ENCODE assay signal across 8 mouse cellular contexts in the genomic region with DNA sequence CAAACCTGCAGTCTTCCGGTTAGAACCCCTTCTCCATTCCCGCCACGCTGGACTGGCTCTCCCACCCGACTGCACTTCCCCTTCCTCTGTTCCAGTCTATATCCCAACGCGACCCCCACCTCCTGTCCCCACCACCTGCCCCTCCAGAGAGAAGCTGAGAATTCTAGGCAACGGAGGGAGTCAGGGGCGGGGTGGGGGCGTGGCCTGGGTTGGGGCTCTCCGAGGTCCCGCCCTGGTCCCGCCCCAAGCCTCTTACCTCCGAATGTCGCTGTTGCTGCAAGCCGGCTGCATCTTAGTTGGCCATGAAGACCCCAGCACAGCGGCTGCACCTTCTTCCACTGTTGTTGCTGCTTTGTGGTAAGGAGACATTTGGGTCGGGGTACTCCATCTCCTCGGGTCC. TPM values are rescaled to one million over a fixed set of nuclear protein-coding genes. Genes with fewer than 3 reads are reported as not detected.
A peak's percentile ranks its signal among the peaks of the same experiment; 100 is the strongest.
DNase-seq lines count a peak whose midpoint lies in the region; ATAC-seq and TF ChIP-seq lines count a peak whose summit lies in the region.

A gene (plus strand): TSS at position 251 of the 400 bp plus-strand sequence.

- intact Hi-C loops in left cerebral cortex, adult 2 months (cut with DNase I): loop anchor here (5.0 to 10.0 kb wide), 3 partner anchors 237 to 544 kb away; a partner anchor contains a TSS

- peak within 1 kb of the TSS; percentile 47 for H3K9ac ChIP-seq in embryonic facial prominence, embryonic 14.5 days (ENCODE audit: low read depth, low read length)
- H3K9ac ChIP-seq in liver, embryonic 14.5 days (replicated peaks): no peak within 1 kb of the TSS

- ATAC-seq in embryonic facial prominence, embryonic 14.5 days (ENCODE audit: low read depth): peak; percentile 87
- no peak for ATAC-seq in liver, embryonic 14.5 days (ENCODE audit: insufficient read depth)

- H3K9me3 ChIP-seq in embryonic facial prominence, embryonic 14.5 days (ENCODE audit: control insufficient read depth, low read length): no peaks in the 10 kb centered on the region
- H3K9me3 ChIP-seq in liver, embryonic 14.5 days (ENCODE audit: control insufficient read depth, low read length): no peaks in the 10 kb centered on the region

- DNase-seq in left cerebral cortex, adult 2 months (ENCODE audit: extremely low spot score in 1 of 2, low spot score in 2 of 2): no peak
- DNase-seq in left cerebral cortex, adult 18-20 months (ENCODE audit: low spot score in 2 of 2): no peak
- DNase-seq in adrenal gland, postnatal 4 days (ENCODE audit: low spot score in 2 of 2): no peak
- peak; percentile 84 for DNase-seq in embryonic facial prominence, embryonic 14.5 days (ENCODE audit: low spot score)
- DNase-seq in induced T-regulatory cell, adult 2 months (ENCODE audit: low read depth): peak; percentile 82
- peak in 2 of 3 experiments; percentile 11 to 28 for DNase-seq in liver, embryonic 14.5 days (ENCODE audit: low read depth in 3 of 3, low spot score in 3 of 3)
- peak; percentile 85 for DNase-seq in retina, postnatal 1 day
- DNase-seq in layer of hippocampus, adult 9-11 months: no peak

- no peaks in the 10 kb centered on the region for H3K4me1 ChIP-seq in embryonic facial prominence, embryonic 14.5 days (ENCODE audit: control insufficient read depth, insufficient read depth, low read length)
- H3K4me1 ChIP-seq in liver, embryonic 14.5 days (replicated peaks; ENCODE audit: control insufficient read depth in 2 of 2, insufficient read depth in 2 of 2, low read length in 1 of 2): no peaks in the 10 kb centered on the region

- H3K27me3 ChIP-seq in embryonic facial prominence, embryonic 14.5 days (replicated peaks; ENCODE audit: control insufficient read depth, insufficient read depth, low read length): peaks cover 2% of the 10 kb centered on the region; the same call in 1 of the 2 replicates
- no peaks in the 10 kb centered on the region for H3K27me3 ChIP-seq in liver, embryonic 14.5 days (ENCODE audit: control insufficient read depth, insufficient read depth, low read length)

- H3K4me2 ChIP-seq in embryonic facial prominence, embryonic 14.5 days (ENCODE audit: low read depth, low read length): peak within 1 kb of the TSS; percentile 78
- peak within 1 kb of the TSS; percentile 47 for H3K4me2 ChIP-seq in liver, embryonic 14.5 days (ENCODE audit: low read depth)

- under 1% methylated on average over 18 of the region's 18 CpGs for WGBS in embryonic facial prominence, embryonic 14.5 days
- WGBS in liver, embryonic 14.5 days (ENCODE audit: insufficient replicate concordance): 1% methylated on average over 18 of the region's 18 CpGs

- no peak within 1 kb of the TSS for H3K27ac ChIP-seq in left cerebral cortex, adult 2 months
- no peak within 1 kb of the TSS for H3K27ac ChIP-seq in embryonic facial prominence, embryonic 14.5 days (replicated peaks; ENCODE audit: low read depth, low read length)
- H3K27ac ChIP-seq in liver, embryonic 14.5 days: no peak within 1 kb of the TSS

- peak within 1 kb of the TSS; percentile 48 for H3K4me3 ChIP-seq in left cerebral cortex, adult 2 months
- peak within 1 kb of the TSS; percentile 44 for H3K4me3 ChIP-seq in embryonic facial prominence, embryonic 14.5 days (ENCODE audit: low read depth, low read length)
- peak within 1 kb of the TSS in 1 of 2 experiments; percentile 32; a peak in 2 of 4 replicates for H3K4me3 ChIP-seq in liver, embryonic 14.5 days (ENCODE audit: insufficient read depth in 1 of 2, low read depth in 2 of 2, low read length in 2 of 2)

- TF ChIP-seq EP300 in liver, embryonic 14.5 days (IDR thresholded peaks at IDR 0.05; ENCODE audit: low read depth): no peak

- H3K36me3 ChIP-seq in embryonic facial prominence, embryonic 14.5 days (ENCODE audit: control insufficient read depth, insufficient read depth, low read length): no peaks in the 10 kb centered on the region
- H3K36me3 ChIP-seq in liver, embryonic 14.5 days (replicated peaks; ENCODE audit: control insufficient read depth, insufficient read depth, low read depth): no peaks in the 10 kb centered on the region

- no peak; the same call in 1 of the 2 replicates for TF ChIP-seq CTCF in left cerebral cortex, adult 2 months (IDR thresholded peaks at IDR 0.05)
- no peak for TF ChIP-seq CTCF in liver, embryonic 14.5 days (IDR thresholded peaks at IDR 0.05; ENCODE audit: low read depth)

RNA-seq across cellular contexts. Expression of the gene that starts here (rescaled TPM):
- 10 to 100 TPM; 13.0 to 13.5 TPM for total RNA-seq in left cerebral cortex, adult 2 months (2021)
- 10 to 100 TPM in 1 of 2 experiments, 1 to 10 TPM in 1; 9.9 to 12.9 TPM for total RNA-seq in left cerebral cortex, adult 18-20 months (2021)
- 10 to 100 TPM; 14.3 to 14.8 TPM for total RNA-seq in adrenal gland, postnatal 4 days (2021)
- 12.2 and 15.1 TPM in 2 replicates for polyA plus RNA-seq in embryonic facial prominence, embryonic 14.5 days (2014; fragmentation: Nextera tagmentation; extraction: Ambion mirVana)
- 0.04 and 0.14 TPM in 2 replicates for polyA plus RNA-seq in liver, embryonic 14.5 days (2012; rRNA removed)
- polyA plus RNA-seq in liver, embryonic 14.5 days (2014; fragmentation: Nextera tagmentation; extraction: Ambion mirVana): not detected in 2 replicates

Comparison
In these comparisons a context has a peak if more than half of its experiments do, and no peak if none do; other contexts are left out.
1. RNA of the gene that starts here (polyA plus RNA-seq): 12.2 to 15.1 TPM in embryonic facial prominence, embryonic 14.5 days; 0.04 to 0.14 TPM in liver, embryonic 14.5 days; every median in the first group is over 10 times any median in the second.
2. Peak in DNase-seq and H3K4me2 ChIP-seq in liver, embryonic 14.5 days; RNA of the gene not detected or under 1 TPM.
3. DNase-seq: peak in embryonic facial prominence, embryonic 14.5 days (single experiment), induced T-regulatory cell, adult 2 months (single experiment) and retina, postnatal 1 day (single experiment); none in left cerebral cortex, adult 2 months (0 of 2), left cerebral cortex, adult 18-20 months (0 of 2), adrenal gland, postnatal 4 days (0 of 2) and layer of hippocampus, adult 9-11 months (single experiment).